Mouse (Mus musculus) CH12.LX (cell line): Measurements from ENCODE around the gene Brsk2. TPM values are rescaled to one million over a fixed set of nuclear protein-coding genes. Genes with fewer than 3 reads are reported as not detected.

ENCODE experiments used
- DNase-seq: peaks from one replicate; pipeline ENCODE4 v3.0.0-alpha.2; 2013; ENCODE audit errors: extremely low read depth
- H3K27ac ChIP-seq: 2 replicates; pipeline ENCODE4 v1.5.1; 2012; ENCODE audit warnings: low read depth, mild to moderate bottlenecking, control low read depth, moderate library complexity; ENCODE audit not compliant: insufficient read depth
- H3K27me3 ChIP-seq: replicated peaks from 2 replicates; pipeline ENCODE3; 2012; ENCODE audit warnings: inconsistent platforms
- H3K36me3 ChIP-seq, 2 experiments: replicated peaks in 1 of 2; 2 replicates each; pipeline versions ENCODE3 to v1.6.1; 2012; ENCODE audit warnings: inconsistent platforms in 1 of 2, low read length in 1 of 2, mild to moderate bottlenecking in 1 of 2, mixed read lengths in 1 of 2, moderate library complexity in 1 of 2; ENCODE audit not compliant: control insufficient read depth in 1 of 2, insufficient read depth in 1 of 2
- H3K4me1 ChIP-seq, 2 experiments: 2 replicates each; pipeline ENCODE4 v1.6.1; 2012; ENCODE audit warnings: inconsistent platforms in 1 of 2, moderate library complexity in 1 of 2; ENCODE audit not compliant: insufficient read depth in 2 of 2, control insufficient read depth in 1 of 2
- H3K4me2 ChIP-seq: 2 replicates; pipeline ENCODE4 v1.6.1; 2012; ENCODE audit warnings: low read depth, mild to moderate bottlenecking, control low read depth; ENCODE audit not compliant: poor library complexity, insufficient read depth, severe bottlenecking
- H3K4me3 ChIP-seq, 3 experiments: fragments of 150-350 bp in 1 of 3; sonication (generic) in 1 of 3; replicated peaks in 1 of 3; 2 replicates each; pipeline versions ENCODE3 to v1.5.1; 2011 to 2012; ENCODE audit warnings: low read depth in 2 of 3, low read length in 2 of 3, mild to moderate bottlenecking in 2 of 3, moderate library complexity in 2 of 3, control low read depth in 1 of 3, improper control_type of control experiment in 1 of 3, inconsistent platforms in 1 of 3, mixed read lengths in 1 of 3; ENCODE audit not compliant: poor library complexity in 1 of 3
- H3K79me2 ChIP-seq: replicated peaks from 2 replicates; pipeline ENCODE4 v1.6.1; 2012; ENCODE audit warnings: mild to moderate bottlenecking, moderate library complexity; ENCODE audit not compliant: control insufficient read depth, poor library complexity, insufficient read depth, severe bottlenecking; ENCODE audit errors: extremely low read depth
- H3K9ac ChIP-seq: 2 replicates; pipeline ENCODE4 v1.6.1; 2012; ENCODE audit warnings: low read depth, mild to moderate bottlenecking, control low read depth, moderate library complexity; ENCODE audit not compliant: insufficient read depth
- H3K9me3 ChIP-seq: replicated peaks from 2 replicates; pipeline ENCODE3; 2012; ENCODE audit warnings: low read length, inconsistent platforms, mixed read lengths
- CHD1 ChIP-seq: IDR thresholded peaks from 2 replicates; pipeline ENCODE4 v1.6.1; 2012; ENCODE audit warnings: low read depth, low read length, improper control_type of control experiment, inconsistent platforms
- CHD2 ChIP-seq: IDR thresholded peaks from 2 replicates; pipeline ENCODE4 v1.6.1; 2011; ENCODE audit warnings: low read length, improper control_type of control experiment
- CTCF ChIP-seq, 2 experiments: IDR thresholded peaks in 1 of 2; conservative IDR thresholded peaks in 1 of 2; 2 replicates each; pipeline ENCODE4 v1.5.1; 2011 to 2012; ENCODE audit warnings: low read depth in 2 of 2, low read length in 2 of 2, improper control_type of control experiment in 1 of 2, inconsistent platforms in 1 of 2, mild to moderate bottlenecking in 1 of 2, moderate library complexity in 1 of 2
- E2F4 ChIP-seq: IDR thresholded peaks from 2 replicates; pipeline ENCODE4 v1.6.1; 2011; ENCODE audit warnings: low read depth, low read length, improper control_type of control experiment; ENCODE audit not compliant: insufficient replicate concordance
- ETS1 ChIP-seq: conservative IDR thresholded peaks from 2 replicates; pipeline ENCODE4 v1.6.1; 2012; ENCODE audit warnings: low read depth, mild to moderate bottlenecking, inconsistent platforms, low read length, improper control_type of control experiment, moderate library complexity
- GABPA ChIP-seq: IDR thresholded peaks from 2 replicates; pipeline ENCODE4 v1.6.1; 2012; ENCODE audit warnings: low read depth, low read length, improper control_type of control experiment, inconsistent platforms; ENCODE audit not compliant: insufficient replicate concordance
- HCFC1 ChIP-seq: IDR thresholded peaks from 2 replicates; pipeline ENCODE4 v1.6.1; 2012; ENCODE audit warnings: low read depth, mild to moderate bottlenecking, inconsistent platforms, low read length, improper control_type of control experiment
- IRF4 ChIP-seq: IDR thresholded peaks from 2 replicates; pipeline ENCODE4 v1.6.1; 2014; ENCODE audit warnings: low read depth, mild to moderate bottlenecking, inconsistent platforms, low read length, improper control_type of control experiment
- JUN ChIP-seq: IDR thresholded peaks from 2 replicates; pipeline ENCODE4 v1.6.1; 2011; ENCODE audit warnings: low read depth, mild to moderate bottlenecking, low read length, improper control_type of control experiment, moderate library complexity; ENCODE audit not compliant: insufficient read depth
- KAT2A ChIP-seq: IDR thresholded peaks from 2 replicates; pipeline ENCODE4 v1.6.1; 2012; ENCODE audit warnings: low read length, improper control_type of control experiment, inconsistent platforms; ENCODE audit not compliant: insufficient replicate concordance
- MAFK ChIP-seq: IDR thresholded peaks from 2 replicates; pipeline ENCODE4 v1.6.1; 2011; ENCODE audit warnings: low read length, improper control_type of control experiment; ENCODE audit not compliant: insufficient replicate concordance
- MAX ChIP-seq: IDR thresholded peaks from 2 replicates; pipeline ENCODE4 v1.6.1; 2011; ENCODE audit warnings: low read length, improper control_type of control experiment
- MEF2A ChIP-seq: IDR thresholded peaks from 2 replicates; pipeline ENCODE4 v1.6.1; 2014; ENCODE audit warnings: low read depth, mild to moderate bottlenecking, inconsistent platforms, low read length, improper control_type of control experiment, borderline replicate concordance
- MXI1 ChIP-seq: IDR thresholded peaks from 2 replicates; pipeline ENCODE4 v1.6.1; 2011; ENCODE audit warnings: mild to moderate bottlenecking, low read depth, low read length, improper control_type of control experiment
- MYC ChIP-seq: IDR thresholded peaks from 2 replicates; pipeline ENCODE4 v1.6.1; 2011; ENCODE audit warnings: low read depth, mild to moderate bottlenecking, improper control_type of control experiment, low read length
- NRF1 ChIP-seq: IDR thresholded peaks from 2 replicates; pipeline ENCODE4 v1.6.1; 2014; ENCODE audit warnings: low read depth, mild to moderate bottlenecking, inconsistent platforms, low read length, improper control_type of control experiment, moderate library complexity
- PAX5 ChIP-seq: IDR thresholded peaks from 2 replicates; pipeline ENCODE4 v1.6.1; 2012; ENCODE audit warnings: low read length, inconsistent platforms, mixed read lengths
- POLR2A ChIP-seq: IDR thresholded peaks from 2 replicates; pipeline ENCODE4 v1.6.1; 2011; ENCODE audit warnings: low read depth, mild to moderate bottlenecking, improper control_type of control experiment, low read length
- POLR2AphosphoS2 ChIP-seq: IDR thresholded peaks from 2 replicates; pipeline ENCODE4 v1.6.1; 2011; ENCODE audit warnings: low read depth, low read length, improper control_type of control experiment
- RAD21 ChIP-seq: IDR thresholded peaks from 2 replicates; pipeline ENCODE4 v1.6.1; 2011; ENCODE audit warnings: low read depth, mild to moderate bottlenecking, low read length, improper control_type of control experiment, moderate library complexity
- SIN3A ChIP-seq: IDR thresholded peaks from 2 replicates; pipeline ENCODE4 v1.6.1; 2012; ENCODE audit warnings: low read length, improper control_type of control experiment, inconsistent platforms
- TBP ChIP-seq: conservative IDR thresholded peaks from 2 replicates; pipeline ENCODE4 v1.6.1; 2011; ENCODE audit warnings: low read depth, low read length, improper control_type of control experiment
- TCF12 ChIP-seq: IDR thresholded peaks from 2 replicates; pipeline ENCODE4 v1.6.1; 2014; ENCODE audit warnings: low read depth, mild to moderate bottlenecking, inconsistent platforms, low read length, improper control_type of control experiment
- USF2 ChIP-seq: conservative IDR thresholded peaks from 2 replicates; pipeline ENCODE4 v1.6.1; 2011; ENCODE audit warnings: low read depth, low read length, improper control_type of control experiment
- ZC3H11A ChIP-seq: IDR thresholded peaks from 2 replicates; pipeline ENCODE4 v1.6.1; 2012; ENCODE audit warnings: low read depth, mild to moderate bottlenecking, inconsistent platforms, low read length, improper control_type of control experiment
- ZKSCAN1 ChIP-seq: IDR thresholded peaks from 2 replicates; pipeline ENCODE4 v1.6.1; 2012; ENCODE audit warnings: low read depth, inconsistent platforms, low read length, improper control_type of control experiment, borderline replicate concordance
- dilution Hi-C: fragments of 300-500 bp; cut with MboI; formaldehyde crosslinking; loops from 2 replicates; pipeline ENCODE4 v1.14.3; 2020; ENCODE audit warnings: low sequenced_read_pairs; ENCODE audit not compliant: extremely low pct_unique_long_range_greater_than_20kb, extremely low pct_ligation_motif_present
- in situ Hi-C: fragments of 300-500 bp; cut with MboI; formaldehyde crosslinking; loops from 3 replicates; pipeline ENCODE4 v1.14.3; 2019; ENCODE audit warnings: low sequenced_read_pairs, low pct_ligation_motif_present, low pct_unique_long_range_greater_than_20kb, mixed read lengths
- polyA plus RNA-seq: library from polyadenylated mRNA; unstranded; fragments of >175 nt; gene quantifications from 2 replicates; pipeline ENCODE4 v1.2.1, GENCODE M21; 2012; ENCODE audit warnings: low read depth; ENCODE audit not compliant: insufficient read length
- total RNA-seq, 2 experiments: library from RNA; depleted of rRNA; stranded (reverse); fragments of 300-350 nt in 1 of 2; fragments of >200 nt in 1 of 2; gene quantifications; 2 replicates each; pipeline ENCODE4 v1.2.3; 2012 to 2014

Brsk2 gene
- total and polyA plus RNA-seq, 3 experiments: 5.3 to 11.0 (median 10.9) TPM

DNA sequence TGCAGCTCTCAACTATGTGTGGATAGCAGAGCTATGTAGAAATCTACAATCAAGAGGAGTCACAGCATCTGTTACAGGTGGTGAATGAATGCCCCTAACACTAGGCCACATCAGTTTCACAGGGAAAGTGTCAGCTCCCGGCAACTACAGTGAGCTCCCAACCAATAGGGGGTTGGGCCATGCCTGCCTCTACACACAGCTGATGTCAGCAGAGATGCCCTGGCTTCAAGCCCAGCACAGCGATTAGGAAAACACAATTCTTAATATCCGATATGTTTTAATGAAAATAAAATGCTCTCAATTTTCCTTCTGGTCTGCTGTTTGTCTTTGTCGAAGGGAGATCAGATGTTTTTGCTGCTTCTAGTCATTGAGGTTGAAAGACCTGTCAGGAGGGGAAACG, 6.1 kb upstream of the Brsk2 start:
- H3K27me3 ChIP-seq: peaks cover 93% of the 10 kb centered on the region
- no peaks in the 10 kb centered on the region for H3K36me3 ChIP-seq
- H3K9ac ChIP-seq: no peak overlapping the region
- no peaks in the 10 kb centered on the region for H3K4me1 ChIP-seq
- no peaks in the 10 kb centered on the region for H3K79me2 ChIP-seq
- no peak for TF ChIP-seq POLR2AphosphoS2
- TF ChIP-seq MXI1: no peak
- TF ChIP-seq POLR2A: no peak
- no peak for TF ChIP-seq CHD2
- no peak for TF ChIP-seq NRF1
- no peak for TF ChIP-seq E2F4
- no peak for TF ChIP-seq HCFC1
- TF ChIP-seq PAX5: no peak
- no peak for TF ChIP-seq RAD21
- TF ChIP-seq ETS1: no peak
- no peak for TF ChIP-seq ZKSCAN1
- TF ChIP-seq ZC3H11A: no peak
- TF ChIP-seq TCF12: no peak
- no peak for TF ChIP-seq MAX
- no peak for TF ChIP-seq JUN
- TF ChIP-seq GABPA: no peak
- no peak for TF ChIP-seq CTCF (conservative IDR thresholded peaks at IDR 0.05 in 1 of 2, IDR thresholded peaks at IDR 0.05 in 1 of 2; ENCODE audit: low read depth in 2 of 2, low read length in 2 of 2)
- no peak for TF ChIP-seq MYC
- no peak overlapping the region for H3K4me3 ChIP-seq
- dilution Hi-C loops: no loop called here
- in situ Hi-C loops: no loop called here
- H3K4me2 ChIP-seq: no peak overlapping the region
- H3K9me3 ChIP-seq: no peaks in the 10 kb centered on the region
- DNase-seq: no peak
- H3K27ac ChIP-seq: no peak overlapping the region

DNA sequence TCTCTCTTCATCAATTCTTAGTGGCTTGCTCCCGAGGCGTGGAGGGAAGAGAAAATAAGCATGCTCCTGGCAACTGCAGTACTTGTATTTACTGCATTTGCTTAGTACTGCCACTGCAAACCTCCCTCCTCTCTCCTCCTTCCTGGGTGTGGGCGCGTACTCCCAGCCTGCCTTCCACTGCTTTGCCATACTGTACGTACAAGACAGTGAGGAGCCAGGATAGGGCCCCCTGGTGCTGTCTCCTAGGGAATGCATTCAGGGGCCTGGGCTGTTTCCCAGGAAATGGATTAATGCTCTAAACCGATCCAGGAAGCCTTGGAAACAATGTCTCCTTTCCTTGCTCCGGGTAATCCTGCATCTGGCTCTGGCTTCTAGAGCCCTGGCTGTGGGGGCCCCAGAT, 3.6 kb upstream of the Brsk2 start:
- peaks cover 4% of the 10 kb centered on the region for H3K9me3 ChIP-seq
- peaks cover 79% of the 10 kb centered on the region for H3K27me3 ChIP-seq
- no peaks in the 10 kb centered on the region for H3K79me2 ChIP-seq
- no peaks in the 10 kb centered on the region for H3K4me1 ChIP-seq
- dilution Hi-C loops: no loop called here
- no peaks in the 10 kb centered on the region for H3K36me3 ChIP-seq
- in situ Hi-C loops: no loop called here
- H3K4me3 ChIP-seq: no peak overlapping the region
- no peak overlapping the region for H3K9ac ChIP-seq
- no peak overlapping the region for H3K4me2 ChIP-seq
- TF ChIP-seq ETS1 (no peak), KAT2A (no peak), RAD21 (no peak), PAX5 (no peak), USF2 (no peak), MAFK (no peak), JUN (no peak), POLR2AphosphoS2 (no peak), HCFC1 (no peak), CHD2 (no peak), MAX (no peak), TBP (no peak), ZC3H11A (no peak), SIN3A (no peak), TCF12 (no peak), IRF4 (no peak), CHD1 (no peak), MEF2A (no peak), ZKSCAN1 (no peak)
- no peak overlapping the region for H3K27ac ChIP-seq
- DNase-seq: no peak
